Mouse (Mus musculus) cerebellum, adult 11 months (tissue): Measurements from ENCODE around the gene Gm17416.
A peak's percentile ranks its signal among the peaks of the same experiment; 100 is the strongest.

Experiments used
- DNase-seq: peaks from one replicate; pipeline ENCODE4 v3.0.0; 2022

Gene Gm17416

GRCm38 (mm10) chr2:152569038-152569437, at the start of gene Gm17416:
Gene Gm17416 (plus strand): TSS chr2:152569338.
- DNase-seq = no peak

GRCm38 (mm10) chr2:152539944-152540710, 29.0 kb upstream of the Gm17416 start, which contains the start of gene Defb29:
Gene Defb29 (minus strand): TSS chr2:152540098.
- no peak for DNase-seq

GRCm38 (mm10) chr2:152541979-152542378, 27.2 kb upstream of the Gm17416 start:
- no peak for DNase-seq

GRCm38 (mm10) chr2:152542897-152543296, 26.2 kb upstream of the Gm17416 start:
- DNase-seq = no peak

DNA sequence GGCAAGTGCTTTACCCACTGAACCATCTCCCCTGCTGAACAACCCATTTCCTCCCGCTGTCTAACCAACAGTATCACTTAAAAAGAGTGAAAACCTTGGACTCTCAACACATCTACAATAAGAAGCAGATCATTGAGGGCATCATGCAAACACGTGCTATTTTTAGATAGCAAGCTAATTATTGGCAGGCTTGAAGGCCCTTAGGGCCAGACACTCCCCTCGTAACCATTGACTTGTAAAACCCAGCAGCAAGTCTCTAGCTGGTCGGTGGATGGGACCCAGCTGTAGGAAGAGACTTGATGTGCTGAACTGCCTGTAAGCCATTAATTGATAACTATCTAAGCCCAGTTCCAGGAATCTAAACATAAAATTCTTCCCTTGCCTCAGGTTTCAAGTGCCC, 25.7 kb upstream of the Gm17416 start:
- no peak for DNase-seq

- DNase-seq = peak; percentile 4
Observed at GRCm38 (mm10) chr2:152544691-152545090, 24.4 kb upstream of the Gm17416 start.

DNA sequence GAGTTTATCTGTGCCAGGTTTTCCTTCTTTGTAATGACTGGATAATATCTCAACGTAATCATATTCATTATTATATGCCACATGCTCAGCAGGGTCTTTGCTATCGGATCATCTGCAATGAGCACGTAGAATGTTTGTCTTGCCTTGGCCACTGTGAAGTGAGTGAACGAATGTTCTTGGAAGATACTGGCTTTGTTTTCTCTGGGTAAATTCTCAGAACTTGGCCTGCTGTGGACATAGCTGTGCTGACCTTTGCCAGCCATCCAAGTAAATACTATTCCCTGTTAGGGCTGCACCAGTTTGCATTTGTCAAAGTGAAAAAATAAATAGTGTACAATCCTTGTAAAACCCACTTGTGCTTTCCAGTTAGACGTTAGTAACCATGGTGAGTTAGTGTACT, 21.0 kb upstream of the Gm17416 start:
- no peak for DNase-seq

DNA sequence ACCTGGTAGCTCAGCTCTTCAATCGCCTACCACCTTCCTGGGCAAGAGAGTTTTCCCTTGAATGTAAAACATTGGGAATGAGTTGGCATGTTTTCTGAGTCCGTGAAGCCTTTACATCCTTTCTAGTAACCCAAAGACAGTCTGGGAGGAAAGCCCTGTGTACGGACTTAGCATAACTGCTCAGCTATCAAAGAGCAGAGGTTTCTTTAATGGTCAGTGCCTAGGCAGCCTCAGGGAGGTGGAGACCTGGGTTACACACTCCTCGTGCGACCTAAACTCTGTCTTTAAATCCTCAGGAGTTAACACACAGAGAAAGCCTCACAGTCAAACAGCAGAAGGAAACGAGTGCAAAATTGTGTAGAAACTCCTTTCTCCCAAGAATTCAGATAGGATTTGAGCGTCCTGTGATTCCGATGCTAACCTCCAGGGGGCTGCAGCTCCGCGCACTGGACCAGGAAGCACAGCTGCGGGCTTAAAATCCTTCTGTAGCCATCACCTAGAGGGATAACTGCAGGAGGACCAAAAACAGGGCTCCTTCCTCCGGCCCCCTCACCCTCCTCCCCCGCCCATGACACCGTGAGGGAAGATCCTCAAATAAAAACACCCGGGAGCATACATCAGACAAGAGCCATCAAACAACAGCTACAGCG, 15.2 kb upstream of the Gm17416 start:
- peak; percentile 14 for DNase-seq

DNA sequence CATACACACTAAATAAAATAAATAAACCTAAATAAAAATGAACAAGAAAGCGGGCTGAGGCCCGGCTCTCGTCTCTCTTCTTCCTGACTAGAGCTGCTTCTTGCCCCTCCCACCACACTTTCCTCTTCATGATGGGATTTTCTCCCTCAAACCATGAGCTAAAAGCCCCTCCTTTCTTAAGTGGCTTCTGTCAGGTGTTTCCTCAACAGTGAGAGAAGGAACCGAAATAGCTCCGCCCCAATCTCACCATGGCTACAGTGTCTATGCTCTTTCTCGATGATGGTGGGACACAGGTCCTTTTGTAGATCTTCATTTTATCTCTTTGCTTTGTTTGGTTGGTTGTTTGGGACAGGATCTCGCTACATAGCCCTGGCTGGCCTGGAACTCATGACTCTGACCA, 12.5 kb upstream of the Gm17416 start:
- no peak for DNase-seq

DNA sequence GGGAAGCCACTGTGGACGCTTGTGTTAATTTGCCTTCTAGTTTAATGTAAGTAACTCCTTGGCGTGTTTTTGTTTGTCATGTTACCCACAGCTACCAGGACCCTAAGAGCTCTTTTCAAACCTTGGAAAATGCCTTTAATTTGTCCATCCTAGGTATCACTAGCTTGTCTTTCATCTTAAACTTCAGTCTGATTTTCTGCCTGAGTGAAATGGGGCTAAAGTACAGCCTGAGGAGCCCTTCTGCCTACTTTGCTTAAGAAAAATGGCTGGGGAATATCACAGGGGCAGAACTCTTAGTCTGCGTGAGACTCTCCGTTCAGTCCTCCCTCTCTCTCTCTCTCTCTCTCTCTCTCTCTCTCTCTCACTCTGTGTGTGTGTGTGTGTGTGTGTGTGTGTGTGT, 743 bp downstream of the Gm17416 start:
- no peak for DNase-seq

- DNase-seq = no peak
Observed at GRCm38 (mm10) chr2:152570313-152570712, 1.2 kb downstream of the Gm17416 start.

DNA sequence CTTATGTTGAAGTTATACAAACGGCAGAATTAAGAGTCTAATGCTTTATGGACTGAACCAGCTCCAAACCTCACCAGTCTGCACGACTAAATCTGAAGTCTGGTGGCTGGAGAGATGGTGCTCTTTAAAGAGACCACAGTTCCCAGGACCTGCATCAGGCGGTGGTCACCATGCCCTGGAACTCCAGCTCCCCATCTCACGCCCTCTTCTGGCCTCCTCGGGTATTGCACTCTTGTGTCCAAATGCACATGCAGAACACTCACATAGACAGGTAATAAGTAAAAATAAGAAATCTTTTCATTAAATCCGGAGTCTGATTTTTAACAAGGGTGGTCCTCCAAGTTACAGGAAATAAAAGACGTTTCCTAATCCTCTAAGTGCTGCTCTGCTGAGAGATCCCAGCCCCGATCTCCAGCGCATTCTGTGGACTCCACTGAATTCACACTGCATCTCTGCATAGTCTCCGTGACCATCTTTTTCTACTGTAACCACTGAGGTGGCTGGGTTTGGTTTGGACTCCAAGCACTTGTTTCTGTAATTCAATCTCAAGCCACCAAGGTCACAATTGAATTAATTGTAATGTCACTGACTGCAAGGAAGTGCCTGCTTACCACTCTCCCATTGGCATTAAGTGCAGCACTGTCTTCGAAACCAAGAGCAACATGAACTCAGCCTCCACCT, 3.1 kb downstream of the Gm17416 start, which contains the start of gene Defb21:
Gene Defb21 (plus strand): TSS at position 631 of the 681 bp plus-strand sequence.
- DNase-seq = no peak

DNA sequence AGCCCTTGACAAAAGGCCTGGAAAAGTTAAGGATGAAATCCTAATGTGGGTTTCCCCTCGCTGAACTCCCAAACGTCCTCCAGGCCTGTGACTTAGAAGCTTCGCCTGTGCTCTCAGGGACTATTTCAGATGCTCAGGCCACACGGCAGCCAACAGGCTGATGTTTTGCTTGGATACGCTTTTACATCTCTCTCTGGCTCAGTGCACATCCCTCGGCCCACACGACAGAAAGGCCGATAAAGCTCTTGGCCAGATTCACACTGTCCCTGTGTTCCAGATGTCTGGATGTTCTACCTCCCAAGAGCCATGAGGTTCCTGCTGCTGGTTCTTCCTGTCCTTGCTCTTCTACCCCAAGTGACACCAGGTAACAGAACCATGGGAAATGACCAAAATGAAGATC, 4.3 kb downstream of the Gm17416 start:
- DNase-seq = no peak

- DNase-seq = no peak
Observed at GRCm38 (mm10) chr2:152580107-152580506, 11.0 kb downstream of the Gm17416 start, which contains the start of gene Defb19. Gene Defb19 (minus strand): TSS chr2:152580312.

DNA sequence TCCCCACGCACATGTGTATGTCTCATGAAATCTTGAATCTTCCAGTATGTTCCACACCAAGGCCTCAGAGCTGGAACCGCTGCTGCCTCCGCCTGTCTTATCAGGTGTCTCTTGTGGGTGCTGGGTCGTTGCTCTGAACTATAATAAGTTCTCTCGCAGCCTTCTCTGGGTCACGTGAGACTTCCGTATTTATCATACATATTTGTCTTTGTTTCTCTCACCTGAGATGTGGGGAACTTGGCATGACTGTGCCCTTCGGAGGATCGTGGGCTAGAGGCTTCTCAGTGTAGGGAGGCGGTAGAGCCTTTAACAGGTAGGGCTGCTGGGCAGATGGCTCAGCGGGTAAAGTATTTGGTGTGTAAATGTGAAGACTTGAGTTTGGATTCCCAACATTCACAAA, 11.5 kb downstream of the Gm17416 start:
- no peak for DNase-seq

DNA sequence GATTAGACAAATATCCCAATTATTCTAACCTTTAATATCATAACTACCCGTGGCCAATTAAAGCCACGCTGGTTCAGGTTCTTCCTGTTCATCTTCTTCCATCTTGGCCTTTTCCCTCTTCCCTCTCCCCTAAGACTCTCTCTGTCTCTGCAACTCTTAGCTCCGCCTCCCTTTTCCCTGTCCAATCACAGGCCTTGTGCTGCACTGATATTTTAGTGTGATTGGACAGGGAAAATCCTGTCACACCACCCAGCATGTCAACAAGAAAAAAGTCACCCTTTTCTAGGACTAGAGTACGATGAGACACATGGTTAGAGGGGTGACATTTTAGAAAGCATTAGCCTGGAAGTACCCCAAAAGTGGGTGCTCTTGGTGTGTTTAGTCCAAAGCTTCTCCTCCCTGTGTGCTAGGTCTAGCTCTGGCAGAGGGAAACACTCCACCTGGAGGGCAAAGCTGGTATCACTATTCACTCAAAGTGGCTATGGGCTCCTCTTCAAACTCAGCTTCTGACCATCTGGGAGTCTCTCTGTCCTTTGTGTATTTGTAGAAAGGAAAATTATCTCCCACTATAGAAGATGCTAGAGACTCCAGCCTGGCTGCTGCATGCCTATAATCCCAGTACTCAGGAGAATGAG, 17.9 kb downstream of the Gm17416 start:
- no peak for DNase-seq

DNA sequence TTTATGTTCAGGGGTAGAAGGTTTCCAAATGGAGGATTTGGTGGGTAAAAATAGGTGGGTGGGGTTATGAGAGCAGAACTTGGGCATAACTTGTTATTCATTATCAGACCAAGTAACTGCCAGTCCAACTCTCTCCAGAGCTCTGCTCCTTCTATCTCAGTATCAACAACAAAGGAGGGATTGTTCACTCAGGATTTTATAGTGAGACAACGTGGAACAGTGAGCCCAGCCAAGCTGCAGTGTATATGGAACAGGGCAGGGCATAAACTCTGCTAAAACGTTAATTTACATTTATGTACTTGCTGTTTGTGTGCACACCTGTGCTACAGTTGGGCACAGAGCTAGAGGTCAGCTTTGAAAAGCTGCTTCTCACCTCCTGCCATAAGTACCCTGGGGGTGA, 19.3 kb downstream of the Gm17416 start:
- DNase-seq = no peak

GRCm38 (mm10) chr2:152589021-152589420, 19.9 kb downstream of the Gm17416 start:
- DNase-seq = no peak

DNA sequence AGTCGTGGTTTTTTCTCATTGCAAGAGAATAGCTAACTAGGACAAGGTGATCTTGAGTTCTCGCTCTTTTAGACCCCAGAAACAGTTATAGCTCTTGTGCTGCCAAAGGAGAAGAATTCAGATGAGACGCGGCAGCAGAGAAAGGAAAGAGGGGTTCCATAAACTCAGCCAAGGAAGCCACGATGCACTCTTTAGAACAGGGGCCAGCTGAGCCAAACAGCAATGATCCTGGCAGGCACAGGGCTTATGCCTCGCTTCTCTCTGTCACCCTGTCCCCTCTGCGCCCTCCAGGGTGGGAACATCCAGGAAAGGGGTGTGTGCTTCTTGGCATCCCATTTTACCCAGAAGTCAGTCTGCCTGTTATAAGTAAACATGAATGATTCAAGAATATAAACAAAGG, 30.2 kb downstream of the Gm17416 start, which contains the start of gene Defb45:
Gene Defb45 (minus strand): TSS at position 101 of the 400 bp plus-strand sequence.
- DNase-seq = no peak

DNA sequence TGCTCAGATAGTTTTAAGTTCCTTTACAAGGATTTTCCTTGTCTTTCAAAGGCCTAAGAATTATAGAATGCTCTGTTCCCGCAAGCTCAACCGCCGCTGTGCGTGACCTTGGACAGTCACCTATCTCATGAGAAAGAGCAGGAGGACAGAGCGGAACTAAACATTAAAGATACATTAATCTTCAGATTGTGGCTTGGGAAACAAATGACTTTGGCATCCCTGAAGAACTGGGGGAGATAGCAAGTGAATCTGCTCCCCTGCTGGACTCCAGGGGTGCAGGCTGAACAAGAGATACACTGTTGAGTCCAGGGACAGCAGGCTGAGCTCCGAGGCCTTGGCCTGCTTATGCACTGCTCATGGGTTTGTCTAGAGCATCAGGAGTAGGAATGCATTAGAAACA, 30.9 kb downstream of the Gm17416 start:
- no peak for DNase-seq

DNA sequence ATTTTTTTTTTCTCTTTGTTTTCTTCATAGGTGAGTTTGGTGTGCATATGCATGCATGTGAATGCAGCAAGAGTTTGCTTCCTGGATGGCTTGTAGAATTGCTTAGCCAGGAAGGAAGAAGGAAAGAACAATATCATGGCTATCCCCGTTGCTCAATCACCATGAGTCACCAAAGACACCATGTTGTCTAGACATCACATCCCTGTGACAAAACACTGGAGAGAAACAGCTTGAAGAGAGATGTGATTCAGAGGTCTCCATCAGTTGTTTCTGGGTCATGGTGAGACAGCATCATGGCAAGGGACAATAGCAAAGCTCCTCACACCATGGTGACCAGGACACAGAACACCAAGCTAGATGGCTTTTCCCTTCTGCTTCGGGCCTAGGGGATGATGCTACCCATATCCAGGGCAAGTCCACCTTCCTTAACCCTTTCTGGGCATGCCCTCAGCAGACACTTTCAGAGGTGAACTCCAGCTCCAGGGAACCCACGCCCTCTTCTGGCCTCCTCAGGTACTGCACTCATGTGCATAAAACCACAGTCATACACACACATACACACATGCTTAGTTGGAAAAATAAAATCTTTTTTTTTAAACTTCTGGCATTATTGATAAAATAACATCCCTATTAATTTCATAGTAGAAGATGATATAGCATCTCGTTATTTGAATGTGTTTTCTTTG, 32.3 kb downstream of the Gm17416 start:
- DNase-seq = no peak

DNA sequence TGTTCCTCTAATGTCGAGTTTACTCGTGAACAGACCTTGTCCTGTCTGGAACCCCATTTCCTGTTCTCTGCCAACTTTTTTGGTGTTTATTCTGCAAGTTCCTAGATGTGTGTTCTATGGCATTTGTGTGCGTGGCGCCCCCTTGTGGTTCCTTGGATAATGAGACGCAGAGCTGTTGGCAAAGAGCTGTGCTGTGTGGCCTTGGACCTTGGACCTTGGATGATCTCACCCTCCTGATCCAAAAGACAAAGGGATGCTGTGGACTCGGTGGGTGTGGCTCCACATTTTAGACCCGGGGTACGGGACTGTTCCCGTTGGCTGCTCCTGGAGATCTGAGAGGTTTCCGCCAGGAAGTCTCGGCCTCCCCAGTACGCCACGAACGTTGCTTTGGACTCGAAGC, 34.9 kb downstream of the Gm17416 start, which contains the start of gene Defb36:
Gene Defb36 (plus strand): TSS at position 271 of the 400 bp plus-strand sequence.
- DNase-seq = no peak
